Mouse (Mus musculus) spleen, postnatal 10 days (tissue): ENCODE data around the gene Kcnj11.
A peak's percentile ranks its signal among the peaks of the same experiment; 100 is the strongest.

ENCODE experiments used
- DNase-seq, 2 experiments: peaks; one replicate each; pipeline ENCODE4 v3.0.0; 2021 to 2022; ENCODE audit warnings: low spot score in 2 of 2

Kcnj11 gene

GRCm38 (mm10) chr7:46100563-46100962 is at the start of gene Kcnj11:
Gene Kcnj11 (minus strand): TSS chr7:46100764.
- DNase-seq, result peak; percentile 49 to 81

- DNase-seq, result no peak
Observed at GRCm38 (mm10) chr7:46147417-46147816, 46.9 kb upstream of the Kcnj11 start.

- no peak for DNase-seq
Observed at GRCm38 (mm10) chr7:46146675-46147308, 46.2 kb upstream of the Kcnj11 start.

- no peak for DNase-seq
Observed at GRCm38 (mm10) chr7:46144061-46144460, 43.5 kb upstream of the Kcnj11 start.

- DNase-seq, result no peak
Observed at GRCm38 (mm10) chr7:46138329-46138930, 37.9 kb upstream of the Kcnj11 start.

- DNase-seq, result no peak
Observed at GRCm38 (mm10) chr7:46133858-46134257, 33.3 kb upstream of the Kcnj11 start.

GRCm38 (mm10) chr7:46132229-46132628 is 31.7 kb upstream of the Kcnj11 start:
- DNase-seq, result no peak

GRCm38 (mm10) chr7:46131806-46132205 is 31.2 kb upstream of the Kcnj11 start:
- DNase-seq, result no peak

- DNase-seq, result no peak
Observed at GRCm38 (mm10) chr7:46131266-46131665, 30.7 kb upstream of the Kcnj11 start.

GRCm38 (mm10) chr7:46130723-46131122 is 30.2 kb upstream of the Kcnj11 start:
- DNase-seq, result no peak

GRCm38 (mm10) chr7:46129463-46130179 is 29.1 kb upstream of the Kcnj11 start:
- no peak for DNase-seq

- DNase-seq, result no peak
Observed at GRCm38 (mm10) chr7:46128196-46128595, 27.6 kb upstream of the Kcnj11 start.

- DNase-seq, result no peak
Observed at GRCm38 (mm10) chr7:46125340-46125739, 24.8 kb upstream of the Kcnj11 start.

GRCm38 (mm10) chr7:46124460-46124859 is 23.9 kb upstream of the Kcnj11 start:
- no peak for DNase-seq

- no peak for DNase-seq
Observed at GRCm38 (mm10) chr7:46122964-46123363, 22.4 kb upstream of the Kcnj11 start.

GRCm38 (mm10) chr7:46117035-46117434 is 16.5 kb upstream of the Kcnj11 start:
- no peak for DNase-seq

GRCm38 (mm10) chr7:46116118-46116581 is 15.6 kb upstream of the Kcnj11 start:
- DNase-seq, result no peak

GRCm38 (mm10) chr7:46113435-46113834 is 12.9 kb upstream of the Kcnj11 start:
- DNase-seq, result no peak

- no peak for DNase-seq
Observed at GRCm38 (mm10) chr7:46111938-46112337, 11.4 kb upstream of the Kcnj11 start.

GRCm38 (mm10) chr7:46111212-46111817 is 10.8 kb upstream of the Kcnj11 start:
- DNase-seq, result no peak

- DNase-seq, result no peak
Observed at GRCm38 (mm10) chr7:46110079-46110478, 9.5 kb upstream of the Kcnj11 start.

- DNase-seq, result no peak
Observed at GRCm38 (mm10) chr7:46105484-46105883, 4.9 kb upstream of the Kcnj11 start.
